Mouse (Mus musculus) adrenal gland, adult 18-20 months (tissue): ENCODE measurements around the gene Pde4d. TPM values are rescaled to one million over a fixed set of nuclear protein-coding genes. Genes with fewer than 3 reads are reported as not detected.

ENCODE experiments used
- DNase-seq, 2 experiments: peaks; one replicate each; pipeline ENCODE4 v3.0.0; 2021 to 2022; ENCODE audit warnings: low spot score in 2 of 2
- total RNA-seq, 2 experiments: library from RNA; stranded (reverse); gene quantifications; 1 replicate in 1 of 2; 2 replicates in 1 of 2; pipeline ENCODE4 v1.2.3; 2021

The Pde4d gene
- total RNA-seq, 2 experiments from 2014 or later: 48.5 to 81.6 TPM

GRCm38 (mm10) chr13:109230335-109230987 lies 780.7 kb downstream of the Pde4d start:
- no peak for DNase-seq

- DNase-seq: no peak
These were observed 782.2 kb downstream of the Pde4d start for GRCm38 (mm10) chr13:109231848-109232460.

GRCm38 (mm10) chr13:109232531-109232930 lies 782.8 kb downstream of the Pde4d start:
- DNase-seq: no peak

- no peak for DNase-seq
These were observed 784.3 kb downstream of the Pde4d start for GRCm38 (mm10) chr13:109233911-109234613.

- no peak for DNase-seq
These were observed 786.3 kb downstream of the Pde4d start for GRCm38 (mm10) chr13:109236047-109236446.

GRCm38 (mm10) chr13:109238670-109239069 lies 788.9 kb downstream of the Pde4d start:
- no peak for DNase-seq

- no peak for DNase-seq
These were observed 789.5 kb downstream of the Pde4d start for GRCm38 (mm10) chr13:109239296-109239695.

- no peak for DNase-seq
These were observed 792.8 kb downstream of the Pde4d start for GRCm38 (mm10) chr13:109242456-109243050.

- no peak for DNase-seq
These were observed 793.4 kb downstream of the Pde4d start for GRCm38 (mm10) chr13:109243160-109243559.

GRCm38 (mm10) chr13:109247061-109247460 lies 797.3 kb downstream of the Pde4d start:
- DNase-seq: no peak

GRCm38 (mm10) chr13:109249315-109249714 lies 799.6 kb downstream of the Pde4d start:
- no peak for DNase-seq

- no peak for DNase-seq
These were observed 805.9 kb downstream of the Pde4d start for GRCm38 (mm10) chr13:109255634-109256033.

- peak; percentile 32 to 44 for DNase-seq
These were observed 810.6 kb downstream of the Pde4d start for GRCm38 (mm10) chr13:109260220-109260795.

GRCm38 (mm10) chr13:109260796-109261516 lies 811.2 kb downstream of the Pde4d start:
- DNase-seq: no peak

- no peak for DNase-seq
These were observed 812.0 kb downstream of the Pde4d start for GRCm38 (mm10) chr13:109261642-109262220.

GRCm38 (mm10) chr13:109262501-109262900 lies 812.8 kb downstream of the Pde4d start:
- no peak for DNase-seq

GRCm38 (mm10) chr13:109263833-109264232 lies 814.1 kb downstream of the Pde4d start:
- DNase-seq: no peak

- no peak for DNase-seq
These were observed 818.5 kb downstream of the Pde4d start for GRCm38 (mm10) chr13:109268253-109268652.

GRCm38 (mm10) chr13:109268659-109269322 lies 819.0 kb downstream of the Pde4d start:
- DNase-seq: no peak

GRCm38 (mm10) chr13:109274869-109275268 lies 825.1 kb downstream of the Pde4d start:
- no peak for DNase-seq
